Mouse (Mus musculus) spleen, postnatal 36 days (tissue): ENCODE data around the gene Prpf19.

Experiments used
- DNase-seq, 2 experiments: peaks; one replicate each; pipeline ENCODE4 v3.0.0; 2022; ENCODE audit warnings: low spot score in 2 of 2, mixed read lengths in 1 of 2

Prpf19 gene

GRCm38 (mm10) chr19:10895708-10896107 lies 677 bp downstream of the Prpf19 start:
- DNase-seq = no peak

- DNase-seq = no peak
Measured at GRCm38 (mm10) chr19:10896849-10897248, 1.8 kb downstream of the Prpf19 start.

GRCm38 (mm10) chr19:10897491-10897890 lies 2.5 kb downstream of the Prpf19 start:
- DNase-seq = no peak

- no peak for DNase-seq
Measured at GRCm38 (mm10) chr19:10900315-10900714, 5.3 kb downstream of the Prpf19 start.

GRCm38 (mm10) chr19:10901046-10901445 lies 6.0 kb downstream of the Prpf19 start:
- no peak for DNase-seq

GRCm38 (mm10) chr19:10904512-10904911 lies 9.5 kb downstream of the Prpf19 start:
- DNase-seq = no peak

- peak; percentile 18 to 37 for DNase-seq
Measured at GRCm38 (mm10) chr19:10904927-10905727, 10.1 kb downstream of the Prpf19 start.

GRCm38 (mm10) chr19:10905728-10906000 lies 10.6 kb downstream of the Prpf19 start:
- no peak for DNase-seq

GRCm38 (mm10) chr19:10907891-10908290 lies 12.9 kb downstream of the Prpf19 start:
- peak; percentile 35 to 38 for DNase-seq

GRCm38 (mm10) chr19:10909087-10909721 lies 14.2 kb downstream of the Prpf19 start:
- no peak for DNase-seq

- DNase-seq = no peak
Measured at GRCm38 (mm10) chr19:10914291-10914690, 19.3 kb downstream of the Prpf19 start.

GRCm38 (mm10) chr19:10914870-10915269 lies 19.8 kb downstream of the Prpf19 start:
- DNase-seq = no peak

GRCm38 (mm10) chr19:10916506-10916905 lies 21.5 kb downstream of the Prpf19 start:
- no peak for DNase-seq

- DNase-seq = no peak
Measured at GRCm38 (mm10) chr19:10918321-10918991, 23.4 kb downstream of the Prpf19 start.

GRCm38 (mm10) chr19:10920532-10920931 lies 25.5 kb downstream of the Prpf19 start, which contains the start of gene Zp1:
TSS of gene Zp1 (minus strand) at chr19:10920632.
- no peak for DNase-seq

GRCm38 (mm10) chr19:10921058-10921457 lies 26.0 kb downstream of the Prpf19 start:
- no peak for DNase-seq

- no peak for DNase-seq
Measured at GRCm38 (mm10) chr19:10924220-10924619, 29.2 kb downstream of the Prpf19 start.

GRCm38 (mm10) chr19:10926123-10926621 lies 31.1 kb downstream of the Prpf19 start:
- no peak for DNase-seq

- DNase-seq = no peak
Measured at GRCm38 (mm10) chr19:10926666-10927065, 31.6 kb downstream of the Prpf19 start.

- no peak for DNase-seq
Measured at GRCm38 (mm10) chr19:10930641-10931040, 35.6 kb downstream of the Prpf19 start.

- DNase-seq = no peak
Measured at GRCm38 (mm10) chr19:10935029-10935428, 40.0 kb downstream of the Prpf19 start.

- DNase-seq = no peak
Measured at GRCm38 (mm10) chr19:10936077-10936476, 41.0 kb downstream of the Prpf19 start.
